In the genomic region with DNA sequence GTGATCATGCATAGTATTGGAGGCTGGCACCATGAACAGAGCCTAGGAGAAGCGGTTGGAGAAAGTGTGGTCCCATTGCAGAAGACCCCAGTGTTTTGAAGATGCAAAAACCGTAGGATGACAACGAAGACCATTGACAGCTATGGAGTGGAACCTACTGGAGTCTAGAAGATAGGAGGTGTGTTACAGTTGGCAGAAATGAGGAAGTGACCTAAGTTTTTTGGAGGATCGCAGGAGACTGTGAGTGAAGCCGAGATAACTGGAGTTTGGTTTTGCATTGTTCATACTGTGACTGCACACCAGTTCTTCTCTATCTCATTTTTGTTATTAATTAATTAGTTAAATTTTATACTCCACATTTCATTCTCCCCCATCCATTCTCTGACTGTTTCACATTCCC, we compare ENCODE assay signal across 19 mouse cellular contexts.
"Had no signal": no experiment of that assay in that cellular context is flagged by ENCODE, and none has a peak within 500 bp of the region (broad histone marks: within the 10 kb centered on the region; RNA-seq: fewer than 3 reads in every experiment).

No protein-coding gene starts in this region.

- H3K36me3 ChIP-seq: midbrain, embryonic 10.5 days; midbrain, embryonic 12.5 days; neural tube, embryonic 13.5 days had no signal

- H3K9me3 ChIP-seq: midbrain, embryonic 10.5 days; midbrain, embryonic 12.5 days; neural tube, embryonic 13.5 days; neural tube, embryonic 15.5 days had no signal

- ATAC-seq: midbrain, embryonic 16.5 days had no signal

- H3K4me3 ChIP-seq: midbrain, embryonic 10.5 days; midbrain, embryonic 12.5 days; myocyte; neural tube, embryonic 13.5 days; neural tube, embryonic 15.5 days had no signal

- DNase-seq: lung, adult 18-20 months; lung, embryonic 14.5 days; lung, postnatal 10 days; lung, postnatal 4 days; midbrain, embryonic 14.5 days; retina, postnatal 1 day; right cerebral cortex, adult 18-20 months; right cerebral cortex, postnatal 25 days; right cerebral cortex, postnatal 4 days; spleen, adult 18-20 months; thymus, adult 18-20 months; thymus, postnatal 14 days; thymus, postnatal 4 days had no signal

- H3K9ac ChIP-seq: lung, embryonic 14.5 days; midbrain, embryonic 12.5 days; neural tube, embryonic 13.5 days; neural tube, embryonic 15.5 days had no signal

- H3K27me3 ChIP-seq: midbrain, embryonic 12.5 days; neural tube, embryonic 13.5 days; neural tube, embryonic 15.5 days had no signal

- H3K27ac ChIP-seq: midbrain, embryonic 10.5 days; midbrain, embryonic 12.5 days; neural tube, embryonic 13.5 days; neural tube, embryonic 15.5 days had no signal

- H3K4me1 ChIP-seq: midbrain, embryonic 10.5 days; midbrain, embryonic 12.5 days; neural tube, embryonic 13.5 days; neural tube, embryonic 15.5 days had no signal

- H3K4me2 ChIP-seq: lung, embryonic 14.5 days; midbrain, embryonic 12.5 days; neural tube, embryonic 13.5 days; neural tube, embryonic 15.5 days had no signal
